Mouse (Mus musculus): ENCODE measurements around the gene Kcns3.

GRCm38 (mm10) chr12:11129188-11129587 lies 21.7 kb downstream of the Kcns3 start:
- TF ChIP-seq CTCF (IDR thresholded peaks at IDR 0.05; ENCODE audit: low read depth) (no peak), EP300 (optimal IDR thresholded peaks at IDR 0.05) (no peak)
